16 mouse cellular contexts compared by ENCODE assay signal in genomic region chr3:108478800-108479199, GRCm38 (mm10). TPM values are rescaled to one million over a fixed set of nuclear protein-coding genes. Genes with fewer than 3 reads are reported as not detected.
"Had no signal": no experiment of that assay in that cellular context is flagged by ENCODE, and none has a peak within 500 bp of the region (broad histone marks: within the 10 kb centered on the region; RNA-seq: fewer than 3 reads in every experiment).

No protein-coding gene starts in this region.

- H3K27ac ChIP-seq: left cerebral cortex, adult 2 months; liver, embryonic 12.5 days; midbrain, embryonic 10.5 days; neural tube, embryonic 15.5 days had no signal

- H3K36me3 ChIP-seq: liver, embryonic 12.5 days; midbrain, embryonic 10.5 days; neural tube, embryonic 15.5 days had no signal

- H3K9ac ChIP-seq: liver, embryonic 12.5 days; neural tube, embryonic 15.5 days had no signal

- DNase-seq: kidney, adult 2 months; kidney, postnatal 25 days; lung, postnatal 4 days; midbrain, embryonic 14.5 days; thymus, adult 18-20 months; thymus, postnatal 14 days had no signal

- H3K4me1 ChIP-seq: liver, embryonic 12.5 days; midbrain, embryonic 10.5 days; neural tube, embryonic 15.5 days had no signal

- H3K4me2 ChIP-seq: liver, embryonic 12.5 days; neural tube, embryonic 15.5 days had no signal

- ATAC-seq: intestine, embryonic 16.5 days; liver, embryonic 12.5 days had no signal

- H3K27me3 ChIP-seq: neural tube, embryonic 15.5 days had no signal

- H3K9me3 ChIP-seq: liver, embryonic 12.5 days; midbrain, embryonic 10.5 days; neural tube, embryonic 15.5 days had no signal

- H3K4me3 ChIP-seq: left cerebral cortex, adult 2 months; liver, embryonic 12.5 days; midbrain, embryonic 10.5 days; myocyte; neural tube, embryonic 15.5 days had no signal

RNA-seq across cellular contexts. Expression of gene 1700013F07Rik, which starts 55.1 kb away (rescaled TPM):
- total RNA-seq: megakaryocyte, adult 5-6 weeks had no signal
- polyA plus RNA-seq: intestine, embryonic 16.5 days; limb, embryonic 11.5 days; liver, embryonic 12.5 days; liver, embryonic 16.5 days; neural tube, embryonic 11.5 days had no signal
